11 mouse cellular contexts compared by ENCODE assay signal in the genomic region with DNA sequence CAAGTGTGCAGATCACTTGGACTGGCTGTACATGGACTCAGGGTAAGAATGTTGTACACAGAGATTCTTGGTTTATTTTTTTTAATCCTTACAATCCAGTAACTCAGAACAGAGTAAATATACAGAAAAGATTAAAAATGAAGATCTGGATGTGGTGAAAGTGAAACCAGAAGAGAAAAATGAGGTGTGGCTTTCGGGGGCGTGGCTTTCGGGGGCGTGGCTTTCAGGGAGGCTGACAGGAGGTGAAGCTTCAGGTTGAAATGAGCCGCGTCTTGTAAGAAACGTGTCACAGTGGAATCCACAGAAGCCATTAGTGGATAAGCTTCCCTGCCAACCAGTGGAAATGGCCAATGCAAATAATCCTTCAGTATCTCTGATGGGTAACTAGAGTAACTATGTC. TPM values are rescaled to one million over a fixed set of nuclear protein-coding genes. Genes with fewer than 3 reads are reported as not detected.
A peak's percentile ranks its signal among the peaks of the same experiment; 100 is the strongest.
DNase-seq lines count a peak whose midpoint lies in the region; ATAC-seq and TF ChIP-seq lines count a peak whose summit lies in the region.
"Had no signal": no experiment of that assay in that cellular context is flagged by ENCODE, and none has a peak within 500 bp of the region (broad histone marks: within the 10 kb centered on the region; RNA-seq: fewer than 3 reads in every experiment).

No protein-coding gene starts in this region.

- H3K9me3 ChIP-seq in G1E (replicated peaks), result no peaks in the 10 kb centered on the region
- no peaks in the 10 kb centered on the region for H3K9me3 ChIP-seq in erythroblast, embryonic 14.5 days (ENCODE audit: control insufficient read depth, low read length)

- DNase-seq in B cell, adult 2 months, result peak; percentile 64 to 68
- no peak for DNase-seq in G1E (ENCODE audit: low spot score)
- DNase-seq in gastrocnemius, adult 2 months, result no peak
- no peak for DNase-seq in left cerebral cortex, postnatal 4 days
- no peak for DNase-seq in cerebellum, adult 11 months

- H3K27ac ChIP-seq in gastrocnemius, adult 2 months, result no peak overlapping the region
- H3K27ac ChIP-seq: heart, embryonic 13.5 days; hindbrain, postnatal 0 days had no signal

- H3K36me3 ChIP-seq in G1E (replicated peaks), result peaks cover 86% of the 10 kb centered on the region
- peaks cover 73% of the 10 kb centered on the region for H3K36me3 ChIP-seq in erythroblast, embryonic 14.5 days (ENCODE audit: control insufficient read depth)

- intact Hi-C loops in gastrocnemius, adult 2 months (cut with DNase I), result no loop called here
- intact Hi-C loops in left cerebral cortex, postnatal 4 days (cut with DNase I), result no loop called here

- peak overlapping the region; percentile 53; the same call in 1 of the 2 replicates for H3K4me3 ChIP-seq in G1E (ENCODE audit: low read depth, low read length)
- H3K4me3 ChIP-seq in erythroblast, embryonic 14.5 days (replicated peaks), result peak overlapping the region; percentile 47
- no peak overlapping the region for H3K4me3 ChIP-seq in gastrocnemius, adult 2 months
- H3K4me3 ChIP-seq: heart, embryonic 13.5 days; myocyte had no signal

- no peak for TF ChIP-seq CTCF in G1E (IDR thresholded peaks at IDR 0.05; ENCODE audit: low read depth, low read length)
- no peak for TF ChIP-seq CTCF in gastrocnemius, adult 2 months (IDR thresholded peaks at IDR 0.05)

- H3K4me1 ChIP-seq in G1E (ENCODE audit: insufficient read depth, low read depth, low read length), result peaks cover 20% of the 10 kb centered on the region
- peaks cover 19% of the 10 kb centered on the region for H3K4me1 ChIP-seq in erythroblast, embryonic 14.5 days (ENCODE audit: control insufficient read depth)

- no peaks in the 10 kb centered on the region for H3K27me3 ChIP-seq in G1E (ENCODE audit: insufficient read depth, low read length)
- H3K27me3 ChIP-seq in erythroblast, embryonic 14.5 days (ENCODE audit: control insufficient read depth), result no peaks in the 10 kb centered on the region
- H3K27me3 ChIP-seq: heart, embryonic 13.5 days; Patski had no signal

- ATAC-seq in G1E (ENCODE audit: extremely low read depth, insufficient number of reproducible peaks, low FRiP score, poor library complexity, severe bottlenecking), result no peak
- ATAC-seq in megakaryocyte progenitor cell, adult 5-6 weeks (replicated peaks; ENCODE audit: poor library complexity), result peak; percentile 66
- ATAC-seq: hindbrain, postnatal 0 days; Patski had no signal

RNA-seq across cellular contexts. Expression of a gene that starts 7.1 kb away (rescaled TPM):
- total RNA-seq in G1E (2014; fragmentation: Nextera tagmentation) (66.1 and 79.6 TPM in 2 replicates), G1E (2017) (62.5 and 63.9 TPM in 2 replicates)
- 56.6 and 58.0 TPM in 2 replicates for polyA plus RNA-seq in G1E (2012)
- 1.2 and 2.3 TPM in 2 replicates for polyA plus RNA-seq in erythroblast, embryonic 14.5 days (2012)
- total RNA-seq in megakaryocyte progenitor cell, adult 5-6 weeks (2015), result 44.2 and 45.9 TPM in 2 replicates
- total RNA-seq in megakaryocyte progenitor cell, adult 5-6 weeks (2017), result 67.3 and 71.2 TPM in 2 replicates
- 10 to 100 TPM; 32.7 to 38.9 TPM for total RNA-seq in gastrocnemius, adult 2 months (2021)
- total RNA-seq in left cerebral cortex, postnatal 4 days (2021), result 10 to 100 TPM; 31.6 to 34.8 TPM

RNA-seq across cellular contexts. Expression of a gene that starts 7.1 kb away (rescaled TPM):
- total RNA-seq in G1E (2014; fragmentation: Nextera tagmentation) (38.5 and 42.3 TPM in 2 replicates), G1E (2017) (27.4 and 29.9 TPM in 2 replicates)
- 12.2 and 15.6 TPM in 2 replicates for polyA plus RNA-seq in G1E (2012)
- 1.1 TPM in 2 replicates for polyA plus RNA-seq in erythroblast, embryonic 14.5 days (2012)
- 21.1 and 30.8 TPM in 2 replicates for total RNA-seq in megakaryocyte progenitor cell, adult 5-6 weeks (2015)
- 21.9 and 26.6 TPM in 2 replicates for total RNA-seq in megakaryocyte progenitor cell, adult 5-6 weeks (2017)
- total RNA-seq in gastrocnemius, adult 2 months (2021), result 10 to 100 TPM; 18.2 to 22.7 TPM
- total RNA-seq in left cerebral cortex, postnatal 4 days (2021), result 10 to 100 TPM; 51.8 to 53.2 TPM

RNA-seq across cellular contexts. Expression of a gene that starts 46.4 kb away (rescaled TPM):
- total RNA-seq in G1E (2014; fragmentation: Nextera tagmentation) (18.5 and 26.8 TPM in 2 replicates), G1E (2017) (7.4 TPM in 2 replicates)
- polyA plus RNA-seq in G1E (2012), result 1.4 and 1.6 TPM in 2 replicates
- polyA plus RNA-seq in erythroblast, embryonic 14.5 days (2012), result 0.10 and 0.13 TPM in 2 replicates
- total RNA-seq in megakaryocyte progenitor cell, adult 5-6 weeks (2015), result 8.2 and 10.0 TPM in 2 replicates
- 10.8 and 11.9 TPM in 2 replicates for total RNA-seq in megakaryocyte progenitor cell, adult 5-6 weeks (2017)
- 10 to 100 TPM; 26.9 to 32.3 TPM for total RNA-seq in gastrocnemius, adult 2 months (2021)
- total RNA-seq in left cerebral cortex, postnatal 4 days (2021), result 10 to 100 TPM; 18.7 to 22.6 TPM

RNA-seq across cellular contexts. Expression of a gene that starts 47.8 kb away (rescaled TPM):
- 83.3 and 105 TPM in 2 replicates for total RNA-seq in G1E (2014; fragmentation: Nextera tagmentation)
- 222 and 259 TPM in 2 replicates for total RNA-seq in G1E (2017)
- polyA plus RNA-seq in G1E (2012), result 129 and 178 TPM in 2 replicates
- polyA plus RNA-seq in erythroblast, embryonic 14.5 days (2012), result 24.7 and 28.2 TPM in 2 replicates
- 75.2 and 78.3 TPM in 2 replicates for total RNA-seq in megakaryocyte progenitor cell, adult 5-6 weeks (2015)
- 250 and 274 TPM in 2 replicates for total RNA-seq in megakaryocyte progenitor cell, adult 5-6 weeks (2017)
- 10 to 100 TPM in 1 of 2 experiments, 1 to 10 TPM in 1; 8.4 to 12.4 TPM for total RNA-seq in gastrocnemius, adult 2 months (2021)
- 10 to 100 TPM; 34.5 to 39.6 TPM for total RNA-seq in left cerebral cortex, postnatal 4 days (2021)

RNA-seq across cellular contexts. Expression of a gene that starts 52.6 kb away (rescaled TPM):
- total RNA-seq in G1E (2014; fragmentation: Nextera tagmentation) (23.9 and 25.8 TPM in 2 replicates), G1E (2017) (73.6 and 106 TPM in 2 replicates)
- polyA plus RNA-seq in G1E (2012), result 28.6 and 35.8 TPM in 2 replicates
- 1.8 and 2.8 TPM in 2 replicates for polyA plus RNA-seq in erythroblast, embryonic 14.5 days (2012)
- total RNA-seq in megakaryocyte progenitor cell, adult 5-6 weeks (2015), result 89.6 and 90.7 TPM in 2 replicates
- total RNA-seq in megakaryocyte progenitor cell, adult 5-6 weeks (2017), result 43.4 and 45.8 TPM in 2 replicates
- total RNA-seq in gastrocnemius, adult 2 months (2021), result 10 to 100 TPM; 43.1 to 57.5 TPM
- total RNA-seq in left cerebral cortex, postnatal 4 days (2021), result 10 to 100 TPM; 32.9 to 33.2 TPM

Comparison
In these comparisons a context has a peak if more than half of its experiments do, and no peak if none do; other contexts are left out.
1. DNase-seq: peak in B cell, adult 2 months (2 of 2); none in G1E (single experiment), gastrocnemius, adult 2 months (single experiment), left cerebral cortex, postnatal 4 days (single experiment) and cerebellum, adult 11 months (single experiment).